In genomic region chr9:22411002-22411857, GRCm38 (mm10) we compare ENCODE assay signal across 8 mouse cellular contexts. TPM values are rescaled to one million over a fixed set of nuclear protein-coding genes. Genes with fewer than 3 reads are reported as not detected.
A peak's percentile ranks its signal among the peaks of the same experiment; 100 is the strongest.
DNase-seq lines count a peak whose midpoint lies in the region; ATAC-seq lines count a peak whose summit lies in the region.

TSS of gene 9530077C05Rik (plus strand) at chr9:22411513.

- peak within 1 kb of the TSS; percentile 69 for H3K4me2 ChIP-seq in hindbrain, embryonic 15.5 days

- H3K4me1 ChIP-seq in hindbrain, embryonic 15.5 days (replicated peaks), result peaks cover 11% of the 10 kb centered on the region

- H3K4me3 ChIP-seq in hindbrain, embryonic 15.5 days, result peak within 1 kb of the TSS; percentile 74

- DNase-seq in WW6 (ENCODE audit: low read depth, low spot score), result peak; percentile 95
- DNase-seq in cerebellum, postnatal 36 days, result peak; percentile 98
- DNase-seq in frontal cortex, postnatal 36 days (ENCODE audit: low spot score in 2 of 2), result peak; percentile 98 to 99
- DNase-seq in layer of hippocampus, postnatal 36 days, result peak; percentile 96 to 97
- DNase-seq in lung, postnatal 25 days (ENCODE audit: low spot score), result peak; percentile 97
- DNase-seq in retina, adult 2 months (ENCODE audit: low read depth, low spot score), result peak; percentile 93
- DNase-seq in thymus, postnatal 25 days, result peak; percentile 96

- H3K27me3 ChIP-seq in hindbrain, embryonic 15.5 days, result no peaks in the 10 kb centered on the region

- peak within 1 kb of the TSS; percentile 76 for H3K9ac ChIP-seq in hindbrain, embryonic 15.5 days

- H3K9me3 ChIP-seq in hindbrain, embryonic 15.5 days, result no peaks in the 10 kb centered on the region

- ATAC-seq in hindbrain, embryonic 15.5 days (ENCODE audit: low FRiP score, low read depth), result peak; percentile 99

- peak within 1 kb of the TSS; percentile 87 for H3K27ac ChIP-seq in hindbrain, embryonic 15.5 days (replicated peaks)

- no peaks in the 10 kb centered on the region for H3K36me3 ChIP-seq in hindbrain, embryonic 15.5 days

- WGBS in hindbrain, embryonic 15.5 days, result 1% methylated on average over 43 of the region's 43 CpGs

RNA-seq across cellular contexts. Expression of gene 9530077C05Rik, which starts in this region (rescaled TPM):
- polyA plus RNA-seq in hindbrain, embryonic 15.5 days (2015; fragmentation: Nextera tagmentation; extraction: Ambion mirVana), result 14.7 and 16.5 TPM in 2 replicates
- 1 to 10 TPM; 7.1 to 7.8 TPM for total RNA-seq in layer of hippocampus, postnatal 36 days (2021)

Comparison
In these comparisons a context has a peak if more than half of its experiments do, and no peak if none do; other contexts are left out.
1. Peak in every context shown above with its lines: DNase-seq, ATAC-seq, H3K4me3 ChIP-seq and H3K27ac ChIP-seq.